Mouse (Mus musculus) common myeloid progenitor, adult 5-6 weeks (primary cell): Measurements from ENCODE around the gene Sergef. TPM values are rescaled to one million over a fixed set of nuclear protein-coding genes. Genes with fewer than 3 reads are reported as not detected.
"Not testable (repeated sequence)": the region's sequence is repeated elsewhere in the genome, so short reads cannot be mapped to it uniquely, and the experiment has no call there.

Source experiments
- ATAC-seq: replicated peaks from 2 replicates; pipeline ENCODE4 v1.8.0; 2016; ENCODE audit warnings: low read depth, mild to moderate bottlenecking, moderate TSS enrichment, inconsistent platforms; ENCODE audit not compliant: poor library complexity, severe bottlenecking
- total RNA-seq: library from RNA; stranded (forward); fragments of 200-1000, 187-1606 nt; gene quantifications from 2 replicates; pipeline ENCODE4 v1.2.3, GENCODE M21; 2017

Sergef gene
- total RNA-seq = 7.6 and 17.5 TPM in 2 replicates

GRCm38 (mm10) chr7:46639692-46640031, at the start of gene Sergef:
Gene Sergef, minus strand, starts transcription at chr7:46639807.
- peak; percentile 98 for ATAC-seq

- ATAC-seq = no peak
Observed at GRCm38 (mm10) chr7:46686827-46687226, 47.2 kb upstream of the Sergef start.

GRCm38 (mm10) chr7:46680732-46681131, 41.1 kb upstream of the Sergef start:
- ATAC-seq = no peak

- not testable (repeated sequence) for ATAC-seq
Observed at GRCm38 (mm10) chr7:46679044-46679443, 39.4 kb upstream of the Sergef start.

GRCm38 (mm10) chr7:46678417-46678816, 38.8 kb upstream of the Sergef start:
- no peak for ATAC-seq

GRCm38 (mm10) chr7:46676808-46677360, 37.3 kb upstream of the Sergef start:
- ATAC-seq = no peak

GRCm38 (mm10) chr7:46675886-46676285, 36.3 kb upstream of the Sergef start:
- no peak for ATAC-seq

- no peak for ATAC-seq
Observed at GRCm38 (mm10) chr7:46675061-46675460, 35.5 kb upstream of the Sergef start.

GRCm38 (mm10) chr7:46672160-46672672, 32.6 kb upstream of the Sergef start, which contains the start of gene Tph1:
Gene Tph1, minus strand, starts transcription at chr7:46672537.
- no peak for ATAC-seq

GRCm38 (mm10) chr7:46667256-46667655, 27.6 kb upstream of the Sergef start:
- peak; percentile 73 for ATAC-seq

GRCm38 (mm10) chr7:46665236-46665635, 25.6 kb upstream of the Sergef start:
- peak; percentile 43; the same call in 1 of the 2 replicates for ATAC-seq

GRCm38 (mm10) chr7:46661591-46662090, 22.0 kb upstream of the Sergef start:
- no peak for ATAC-seq

- no peak for ATAC-seq
Observed at GRCm38 (mm10) chr7:46652279-46652678, 12.7 kb upstream of the Sergef start.

- 0 out of 2 replicates have a peak, but pooled peaks have one; percentile 42 for ATAC-seq
Observed at GRCm38 (mm10) chr7:46650231-46650630, 10.6 kb upstream of the Sergef start.

- no peak for ATAC-seq
Observed at GRCm38 (mm10) chr7:46648431-46649140, 9.0 kb upstream of the Sergef start.

- peak; percentile 27; the same call in 1 of the 2 replicates for ATAC-seq
Observed at GRCm38 (mm10) chr7:46643172-46643571, 3.6 kb upstream of the Sergef start.

GRCm38 (mm10) chr7:46640062-46640461, 455 bp upstream of the Sergef start:
- peak; percentile 30 for ATAC-seq

GRCm38 (mm10) chr7:46638889-46639691, 517 bp downstream of the Sergef start:
- ATAC-seq = no peak

GRCm38 (mm10) chr7:46628375-46628975, 11.1 kb downstream of the Sergef start:
- no peak for ATAC-seq

- no peak for ATAC-seq
Observed at GRCm38 (mm10) chr7:46623979-46624378, 15.6 kb downstream of the Sergef start.
